Mouse (Mus musculus): ENCODE measurements at regions not wholly inside any gene's neighbourhood (a gene's known extent, or its start where the extent isn't known, plus 50 kb on each side); places are given as distances from the start of the nearest gene placed in this dataset.

DNA sequence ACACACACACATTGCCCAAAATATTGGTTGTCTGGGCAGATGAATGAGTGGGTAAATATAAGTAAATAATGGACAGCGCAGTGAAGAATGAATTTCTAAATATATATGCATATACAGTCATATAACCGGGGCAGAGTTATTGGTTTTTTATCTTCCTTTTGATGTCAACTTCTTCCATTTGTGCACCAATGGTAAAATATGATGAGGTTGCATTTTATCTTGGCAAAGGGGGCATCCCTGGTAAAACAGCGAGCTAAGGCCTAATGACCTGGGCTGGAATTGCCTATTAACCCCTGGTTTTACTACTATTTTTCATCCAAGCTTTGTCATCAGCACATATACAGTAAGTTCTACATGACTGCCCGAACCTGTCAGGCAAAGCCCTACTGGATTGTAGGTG, 253.2 kb downstream of the Epha4 start:
- DNase-seq (ENCODE audit: low spot score): no peak

DNA sequence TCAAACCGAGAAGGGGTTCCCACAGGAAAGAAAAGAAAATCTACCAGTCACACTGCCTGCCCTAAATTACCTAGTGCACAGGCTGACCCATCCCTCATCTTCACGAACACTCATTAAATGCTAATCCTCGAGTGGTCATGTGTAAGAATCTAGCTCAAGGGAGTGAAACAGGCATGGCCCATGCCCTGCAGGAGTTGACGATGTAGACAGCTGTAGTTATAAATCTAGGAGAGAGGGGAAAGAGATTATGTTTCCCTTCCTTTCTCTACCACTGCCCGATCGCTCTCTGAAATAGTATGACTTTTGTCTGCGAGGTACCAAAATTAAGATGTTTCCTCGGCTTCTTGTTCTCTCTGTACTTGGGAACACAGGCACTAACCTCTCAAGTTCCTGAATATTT, 249.2 kb downstream of the Epha4 start:
- DNase-seq (ENCODE audit: low spot score): no peak

DNA sequence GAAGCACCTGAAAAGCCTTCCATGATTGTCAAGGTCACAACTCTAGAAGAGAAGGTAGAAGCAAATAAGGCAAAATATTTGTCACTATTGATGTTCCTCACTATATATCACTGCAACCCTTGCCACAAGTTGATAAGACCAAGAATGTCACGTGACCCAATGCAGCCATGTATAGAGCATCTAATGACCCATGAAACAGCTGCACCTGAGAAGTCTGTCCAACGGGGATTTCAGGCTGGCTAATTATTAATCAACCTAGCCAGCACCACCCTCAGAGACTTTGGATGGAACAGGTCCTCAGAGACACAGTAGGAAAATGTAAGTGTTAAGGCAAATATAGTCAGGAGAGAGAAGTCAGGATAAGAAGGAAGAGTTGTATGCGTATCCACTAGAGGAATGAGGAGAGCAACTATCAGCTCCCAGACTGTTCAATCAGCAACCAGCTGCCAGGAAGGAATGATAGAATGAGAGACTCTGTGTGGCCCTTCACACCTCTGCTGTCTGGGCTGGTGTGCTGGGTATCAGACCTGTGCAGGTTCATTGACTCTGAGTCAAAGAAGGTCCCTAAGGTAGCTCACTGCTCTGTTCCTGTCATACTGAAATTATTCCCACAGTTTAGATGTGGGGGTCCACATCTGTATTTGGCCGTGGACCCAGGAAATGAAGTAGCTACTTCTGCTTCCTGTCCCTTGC, 247.4 kb downstream of the Epha4 start:
- no peak for DNase-seq (ENCODE audit: low spot score)

DNA sequence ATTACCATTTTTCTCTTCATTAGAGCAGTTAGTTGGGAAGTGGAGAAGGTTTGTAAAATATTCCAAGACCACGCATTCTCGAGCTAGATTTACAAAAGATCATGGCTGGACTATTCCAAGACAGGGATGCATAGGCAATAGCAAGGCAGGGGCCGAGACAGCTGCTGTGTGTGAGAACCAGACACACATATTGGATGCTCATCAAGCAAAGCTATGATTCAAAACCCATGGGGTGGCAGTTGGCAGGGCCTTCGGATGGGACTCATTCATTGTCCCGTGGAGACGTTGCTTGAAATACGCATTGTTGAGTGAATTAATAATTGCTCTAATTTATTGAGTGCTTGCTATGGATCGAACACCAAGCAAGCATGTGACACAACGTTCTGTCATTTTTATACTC, 239.6 kb downstream of the Epha4 start:
- DNase-seq (ENCODE audit: low spot score): no peak

DNA sequence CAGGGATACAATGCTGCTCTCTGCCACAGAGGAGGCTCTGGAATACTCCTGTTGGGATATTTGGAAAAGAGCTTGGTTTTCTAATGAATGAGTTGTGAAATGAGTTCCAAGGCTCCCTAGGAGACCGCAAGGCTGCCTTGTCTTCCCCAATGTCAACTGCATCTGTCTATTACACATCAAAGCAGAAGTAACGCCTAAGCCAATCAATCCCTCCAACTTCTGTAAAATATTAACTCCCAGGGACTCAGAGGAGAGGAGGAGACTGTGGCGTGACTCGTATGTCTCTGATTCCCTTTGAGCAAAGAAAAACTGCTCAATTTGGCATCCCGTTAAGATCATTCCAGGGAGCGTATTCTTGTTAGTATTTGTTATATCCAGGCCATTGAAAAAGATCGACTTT, 235.3 kb downstream of the Epha4 start:
- no peak for DNase-seq (ENCODE audit: low spot score)

DNA sequence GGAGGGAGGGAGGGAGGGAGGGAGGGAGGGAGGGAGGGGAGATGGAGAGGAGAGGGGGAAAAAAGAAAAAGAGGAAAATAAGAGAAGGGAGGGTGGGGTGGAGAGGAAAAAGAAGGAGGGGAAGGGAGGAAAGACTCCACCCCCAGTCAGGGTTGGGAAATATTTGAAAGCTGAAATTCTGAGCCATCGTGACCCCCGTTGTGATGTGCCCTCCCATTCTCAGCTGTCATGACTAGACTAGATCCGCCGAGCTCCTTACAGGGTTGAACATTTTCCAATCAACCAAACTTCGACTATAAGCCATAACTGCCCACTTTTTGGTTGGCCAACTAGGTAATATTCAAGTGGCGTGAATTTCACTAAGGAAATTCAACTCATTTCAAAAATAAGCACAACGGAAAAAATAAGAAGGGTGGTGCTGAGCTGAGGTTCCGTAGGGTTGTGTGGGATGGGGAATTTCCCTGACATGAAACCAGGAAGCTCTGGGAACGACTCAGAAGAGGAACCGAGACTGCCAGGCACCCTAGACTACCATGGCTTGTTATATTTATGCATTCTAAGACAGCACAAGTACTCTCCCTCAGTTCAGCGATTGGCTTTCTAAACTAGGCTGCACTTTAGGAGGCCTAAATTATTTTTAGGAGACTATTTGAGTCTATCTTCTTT, 234.4 kb downstream of the Epha4 start:
- DNase-seq (ENCODE audit: low spot score): no peak

DNA sequence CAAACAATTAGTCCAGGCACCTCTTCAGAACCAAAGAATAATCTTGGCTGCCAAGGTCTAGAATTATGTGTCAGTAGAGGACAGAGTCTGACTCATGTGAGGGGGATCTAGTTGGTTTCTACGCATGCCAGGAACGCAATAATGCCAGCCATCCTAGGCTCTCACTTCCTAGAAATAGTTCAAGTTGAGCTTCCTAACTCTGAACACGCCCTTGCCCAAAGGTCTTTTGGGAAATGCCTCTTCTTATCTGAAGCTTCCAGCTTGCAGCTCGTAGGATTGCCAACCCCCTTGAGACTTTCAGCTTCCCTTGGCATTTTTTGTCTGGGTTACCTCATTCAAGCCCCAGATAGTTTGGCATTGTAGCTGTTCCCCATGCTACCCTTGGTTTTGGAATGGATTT, 233.1 kb downstream of the Epha4 start:
- DNase-seq (ENCODE audit: low spot score): no peak

DNA sequence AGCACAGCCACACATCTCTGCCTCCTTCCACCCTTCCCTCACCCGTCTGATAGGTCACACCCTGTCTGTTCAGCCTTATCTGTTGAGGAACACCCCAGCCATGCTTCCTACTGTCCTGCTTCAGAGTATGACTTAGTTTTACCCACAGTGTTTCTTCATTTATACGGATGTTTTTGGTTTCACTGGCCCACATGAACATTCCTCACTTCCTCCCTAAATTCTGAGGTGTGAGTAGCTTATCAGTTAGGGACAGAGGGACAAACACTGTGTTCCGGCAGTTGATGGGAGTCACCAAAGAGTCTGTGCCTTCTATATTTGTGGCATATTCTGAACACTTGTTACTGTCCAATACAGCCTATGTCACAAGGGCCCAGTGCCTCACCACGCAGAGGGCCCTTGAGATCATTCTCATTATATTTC, 216.2 kb downstream of the Epha4 start:
- no peak for DNase-seq (ENCODE audit: low spot score)

DNA sequence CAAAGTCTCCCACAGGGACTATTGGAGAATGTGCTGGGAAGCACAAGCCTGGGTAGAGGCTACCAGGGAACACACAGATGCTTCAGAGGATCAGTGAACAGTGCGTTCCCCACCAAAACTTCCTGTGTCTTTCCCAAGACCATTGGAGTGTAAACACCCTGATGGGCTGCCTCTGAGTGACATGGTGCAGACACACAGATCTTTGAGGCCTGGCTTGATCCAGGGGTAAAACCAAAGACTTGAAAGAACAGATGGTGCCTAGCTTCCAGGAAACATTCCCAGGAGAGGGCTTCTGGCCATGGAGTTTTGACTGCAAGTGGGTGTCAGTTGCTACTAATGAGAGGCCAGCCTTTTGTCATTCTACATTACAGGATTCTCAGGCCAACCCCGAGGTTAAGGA, 214.1 kb downstream of the Epha4 start:
- DNase-seq (ENCODE audit: low spot score): no peak

DNA sequence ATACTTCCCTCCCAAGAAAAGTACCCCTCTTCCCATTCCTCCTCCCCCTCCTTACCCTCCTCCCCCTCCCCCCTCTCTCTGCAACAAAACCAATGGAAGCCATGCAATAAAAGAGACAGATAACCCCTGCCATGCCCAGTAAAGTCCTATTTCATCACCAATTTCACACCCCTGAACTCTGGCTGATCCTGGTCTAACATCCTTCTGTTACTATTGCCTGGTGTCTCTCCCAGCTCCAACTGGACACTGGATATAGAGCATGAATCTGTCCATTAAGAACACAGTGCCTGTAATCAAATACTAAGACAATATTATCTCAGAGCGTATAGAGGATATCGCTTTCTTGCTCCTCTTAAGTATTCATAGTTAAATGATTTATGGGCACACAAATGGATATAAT, 210.1 kb downstream of the Epha4 start:
- peak; percentile 46 for DNase-seq (ENCODE audit: low spot score)

DNA sequence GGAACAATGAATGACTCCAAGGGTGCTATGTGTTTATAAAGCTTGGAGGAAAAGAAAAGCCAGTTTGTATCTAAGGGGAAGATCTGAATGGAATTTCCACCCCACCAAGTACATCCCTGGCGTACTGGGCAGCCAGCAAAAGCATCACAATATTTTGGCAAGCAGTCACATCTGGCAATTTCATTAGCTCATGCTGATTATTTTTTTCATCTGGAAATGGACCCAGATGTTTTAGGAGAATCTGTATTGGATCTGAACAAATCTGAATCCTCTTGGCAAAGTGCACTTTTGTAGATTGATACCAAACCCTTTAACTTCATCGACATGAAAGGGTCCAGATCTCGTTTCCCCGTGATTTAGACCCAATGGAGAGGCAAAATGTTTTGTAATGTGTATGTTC, 207.1 kb downstream of the Epha4 start:
- DNase-seq (ENCODE audit: low spot score): no peak

DNA sequence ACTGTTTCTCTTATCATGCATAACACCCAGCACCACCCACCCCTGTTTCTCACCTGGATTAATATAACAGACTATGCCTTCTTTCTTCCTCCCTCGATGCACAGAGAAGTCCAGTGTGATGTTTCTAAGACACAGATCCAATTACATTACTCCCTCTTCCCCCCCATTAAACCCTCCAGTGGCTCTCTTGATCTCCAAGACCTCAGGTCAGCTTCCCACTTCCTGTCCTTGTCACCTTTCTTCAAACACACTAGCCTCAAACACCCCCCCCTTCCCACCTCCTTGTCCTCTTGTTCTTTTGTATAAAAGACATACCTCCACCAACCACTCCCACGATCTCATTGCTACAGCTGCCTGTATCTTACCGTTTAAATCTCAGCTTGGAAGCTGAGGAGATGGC, 201.8 kb downstream of the Epha4 start:
- no peak for DNase-seq (ENCODE audit: low spot score)

DNA sequence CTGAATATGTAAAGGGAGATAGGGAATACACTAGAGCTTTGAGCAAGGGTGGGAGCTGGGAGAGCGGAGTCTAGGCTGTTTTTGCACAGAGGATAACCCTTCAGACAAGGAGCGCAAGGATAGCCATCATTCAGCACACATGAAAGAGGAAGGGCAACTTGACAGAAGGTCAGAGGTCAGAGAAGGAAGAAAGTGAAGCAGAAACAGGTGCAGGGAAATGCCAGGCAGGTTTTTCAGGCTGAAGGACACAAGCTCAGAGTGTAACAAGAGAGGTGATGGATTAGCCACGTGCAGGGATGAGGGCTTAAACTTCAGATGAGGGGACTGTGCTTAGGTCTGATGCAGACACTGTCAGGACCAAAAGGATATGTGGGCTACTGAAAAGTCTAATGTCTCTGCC, 199.5 kb downstream of the Epha4 start:
- peak; percentile 59 for DNase-seq (ENCODE audit: low spot score)

DNA sequence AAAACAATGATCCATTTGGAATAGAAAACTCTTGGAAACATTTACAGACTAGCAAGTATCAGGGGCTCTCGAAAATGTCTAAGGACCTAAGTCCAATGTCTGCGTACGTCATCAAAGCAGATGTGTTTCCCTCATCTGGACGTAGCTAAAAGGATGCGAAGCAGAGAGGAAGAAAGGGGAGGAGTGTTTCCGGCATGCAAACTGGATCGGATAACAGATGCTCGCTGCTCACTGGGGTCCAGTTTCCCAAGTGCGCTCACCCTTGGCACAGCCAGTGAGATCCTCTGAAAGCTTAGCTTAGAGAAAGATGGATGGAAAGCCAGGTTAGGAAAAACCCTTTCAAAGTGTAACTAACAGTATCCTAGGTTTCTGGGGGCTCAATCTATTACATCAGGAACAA, 198.7 kb downstream of the Epha4 start:
- no peak for DNase-seq (ENCODE audit: low spot score)

All from embryo, embryonic 10.5 days (tissue).